8 mouse cellular contexts compared by ENCODE assay signal in the genomic region with DNA sequence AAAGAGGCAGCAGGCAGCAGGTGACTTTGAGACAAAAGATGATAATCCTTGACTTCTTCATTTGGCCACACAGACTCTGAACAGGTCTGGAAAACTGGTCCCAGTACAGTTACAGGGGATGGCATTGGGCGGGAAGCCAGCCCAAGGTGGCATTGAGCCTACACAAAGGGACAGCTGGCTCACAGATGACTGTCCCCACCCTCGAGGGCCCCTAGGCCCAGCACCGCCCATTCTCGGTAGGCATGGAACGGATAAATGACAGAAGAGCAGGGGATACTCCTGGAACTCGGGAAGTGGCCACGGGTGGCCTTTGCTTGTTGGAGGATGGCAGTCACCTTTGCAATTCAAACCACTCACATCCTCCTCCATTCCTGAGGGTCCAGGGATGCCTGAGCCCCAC. TPM values are rescaled to one million over a fixed set of nuclear protein-coding genes. Genes with fewer than 3 reads are reported as not detected.
DNase-seq lines count a peak whose midpoint lies in the region; ATAC-seq and TF ChIP-seq lines count a peak whose summit lies in the region.

No protein-coding gene starts in this region.

- peak overlapping the region; percentile 76 for H3ac ChIP-seq in C2C12 (ENCODE audit: control insufficient read depth, insufficient read length, low read depth)

- peaks cover 45% of the 10 kb centered on the region for H3K79me3 ChIP-seq in C2C12 (ENCODE audit: low read depth)

- peaks cover 66% of the 10 kb centered on the region for H3K79me2 ChIP-seq in C2C12 (ENCODE audit: control insufficient read depth, insufficient read depth)

- WGBS in forebrain, embryonic 13.5 days: 3% methylated on average over 7 of the region's 7 CpGs
- 48% methylated on average over 7 of the region's 7 CpGs for WGBS in liver, embryonic 15.5 days (ENCODE audit: insufficient replicate concordance)

- H3K4me3 ChIP-seq in C2C12 (ENCODE audit: insufficient read depth, poor library complexity, severe bottlenecking): peak overlapping the region; percentile 93
- peak overlapping the region; percentile 99 for H3K4me3 ChIP-seq in forebrain, embryonic 13.5 days
- peak overlapping the region; percentile 71 for H3K4me3 ChIP-seq in liver, embryonic 15.5 days (replicated peaks)

- H3K27ac ChIP-seq in forebrain, embryonic 13.5 days: peak overlapping the region; percentile 99
- peak overlapping the region; percentile 79 for H3K27ac ChIP-seq in liver, embryonic 15.5 days (replicated peaks)

- H3K9me3 ChIP-seq in forebrain, embryonic 13.5 days (replicated peaks): no peaks in the 10 kb centered on the region
- H3K9me3 ChIP-seq in liver, embryonic 15.5 days (replicated peaks): no peaks in the 10 kb centered on the region

- peak; percentile 65 to 75 for DNase-seq in cerebellum, postnatal 14 days
- DNase-seq in cerebellum, adult 11-12 months: no peak
- no peak for DNase-seq in spleen, postnatal 10 days (ENCODE audit: low spot score in 2 of 2)
- no peak for DNase-seq in thymus, postnatal 4 days
- no peak for DNase-seq in gastrocnemius, postnatal 4 days (ENCODE audit: low spot score in 2 of 2)

- peak overlapping the region; percentile 100 for H3K9ac ChIP-seq in forebrain, embryonic 13.5 days
- 0 out of 2 replicates have a peak overlapping the region, but pooled peaks have one; percentile 72 for H3K9ac ChIP-seq in liver, embryonic 15.5 days

- no peak for TF ChIP-seq CTCF in C2C12 (IDR thresholded peaks at IDR 0.05; ENCODE audit: control insufficient read depth, insufficient read depth, insufficient read length)

- peaks cover 38% of the 10 kb centered on the region for H3K4me1 ChIP-seq in forebrain, embryonic 13.5 days
- H3K4me1 ChIP-seq in liver, embryonic 15.5 days (replicated peaks): peaks cover 60% of the 10 kb centered on the region

- no peaks in the 10 kb centered on the region for H3K27me3 ChIP-seq in C2C12 (ENCODE audit: control insufficient read depth, insufficient read depth, insufficient read length)
- no peaks in the 10 kb centered on the region for H3K27me3 ChIP-seq in forebrain, embryonic 13.5 days
- H3K27me3 ChIP-seq in liver, embryonic 15.5 days: peaks cover 19% of the 10 kb centered on the region

- H3K36me3 ChIP-seq in C2C12 (ENCODE audit: control insufficient read depth, insufficient read depth): peaks cover 52% of the 10 kb centered on the region
- H3K36me3 ChIP-seq in forebrain, embryonic 13.5 days (ENCODE audit: poor library complexity, severe bottlenecking): peaks cover 56% of the 10 kb centered on the region
- peaks cover 21% of the 10 kb centered on the region for H3K36me3 ChIP-seq in liver, embryonic 15.5 days (replicated peaks)

- peak overlapping the region; percentile 97 for H3K4me2 ChIP-seq in forebrain, embryonic 13.5 days
- peak overlapping the region; percentile 99 for H3K4me2 ChIP-seq in liver, embryonic 15.5 days

- peak; percentile 20 for ATAC-seq in forebrain, embryonic 13.5 days
- ATAC-seq in liver, embryonic 15.5 days (ENCODE audit: insufficient read depth): no peak

TF ChIP-seq in C2C12, 6 proteins besides CTCF, POLR2A, EP300 and RAD21:
- TF ChIP-seq USF1 (IDR thresholded peaks at IDR 0.05; ENCODE audit: low read depth): no peak
- TF ChIP-seq CEBPB (IDR thresholded peaks at IDR 0.05; ENCODE audit: low read depth): no peak
TF ChIP-seq in C2C12: peak in this region for 0.

RNA-seq across cellular contexts. Expression of a gene that starts 2.1 kb away (rescaled TPM):
- polyA plus RNA-seq in C2C12 (2012; fragmentation: generic; extraction: Trizol): 37.4 TPM
- polyA plus RNA-seq in forebrain, embryonic 13.5 days (2015; fragmentation: Nextera tagmentation; extraction: Ambion mirVana): 15.5 and 16.6 TPM in 2 replicates
- 0.78 and 0.92 TPM in 2 replicates for polyA plus RNA-seq in liver, embryonic 15.5 days (2015; fragmentation: Nextera tagmentation; extraction: Ambion mirVana)
- total RNA-seq in gastrocnemius, postnatal 4 days (2021): 10 to 100 TPM; 17.8 to 18.9 TPM

RNA-seq across cellular contexts. Expression of a gene that starts 14.0 kb away (rescaled TPM):
- polyA plus RNA-seq in C2C12 (2012; fragmentation: generic; extraction: Trizol): 326 TPM
- 304 and 319 TPM in 2 replicates for polyA plus RNA-seq in forebrain, embryonic 13.5 days (2015; fragmentation: Nextera tagmentation; extraction: Ambion mirVana)
- 63.2 and 74.5 TPM in 2 replicates for polyA plus RNA-seq in liver, embryonic 15.5 days (2015; fragmentation: Nextera tagmentation; extraction: Ambion mirVana)
- 100 to 1,000 TPM; 139 to 140 TPM for total RNA-seq in gastrocnemius, postnatal 4 days (2021)

RNA-seq across cellular contexts. Expression of a gene that starts 21.3 kb away (rescaled TPM):
- polyA plus RNA-seq in C2C12 (2012; fragmentation: generic; extraction: Trizol): 1,025 TPM
- polyA plus RNA-seq in forebrain, embryonic 13.5 days (2015; fragmentation: Nextera tagmentation; extraction: Ambion mirVana): 593 and 623 TPM in 2 replicates
- 526 and 581 TPM in 2 replicates for polyA plus RNA-seq in liver, embryonic 15.5 days (2015; fragmentation: Nextera tagmentation; extraction: Ambion mirVana)
- total RNA-seq in gastrocnemius, postnatal 4 days (2021): 100 to 1,000 TPM; 640 to 657 TPM

RNA-seq across cellular contexts. Expression of a gene that starts 29.1 kb away (rescaled TPM):
- polyA plus RNA-seq in C2C12 (2012; fragmentation: generic; extraction: Trizol): not detected
- polyA plus RNA-seq in forebrain, embryonic 13.5 days (2015; fragmentation: Nextera tagmentation; extraction: Ambion mirVana): 0.40 and 0.64 TPM in 2 replicates
- 0.03 and 0.06 TPM in 2 replicates for polyA plus RNA-seq in liver, embryonic 15.5 days (2015; fragmentation: Nextera tagmentation; extraction: Ambion mirVana)
- total RNA-seq in gastrocnemius, postnatal 4 days (2021): under 1 TPM in 1 of 2 experiments, not detected in 1; 0.34 TPM

RNA-seq across cellular contexts. Expression of a gene that starts 37.1 kb away (rescaled TPM):
- 18.3 TPM for polyA plus RNA-seq in C2C12 (2012; fragmentation: generic; extraction: Trizol)
- 0.18 and 0.21 TPM in 2 replicates for polyA plus RNA-seq in forebrain, embryonic 13.5 days (2015; fragmentation: Nextera tagmentation; extraction: Ambion mirVana)
- polyA plus RNA-seq in liver, embryonic 15.5 days (2015; fragmentation: Nextera tagmentation; extraction: Ambion mirVana): 2.2 and 2.3 TPM in 2 replicates
- 10 to 100 TPM; 15.5 to 16.5 TPM for total RNA-seq in gastrocnemius, postnatal 4 days (2021)

Comparison
In these comparisons a context has a peak if more than half of its experiments do, and no peak if none do; other contexts are left out.
1. DNase-seq: peak in cerebellum, postnatal 14 days (2 of 2); none in cerebellum, adult 11-12 months (single experiment), spleen, postnatal 10 days (0 of 2), thymus, postnatal 4 days (single experiment) and gastrocnemius, postnatal 4 days (0 of 2).
2. Peak in every context shown above with its lines, with median percentiles within 50 percentile points of each other: H3K4me3 ChIP-seq.